Mouse (Mus musculus) intestine, embryonic 16.5 days (tissue): ENCODE data around the gene Tmem182. TPM values are rescaled to one million over a fixed set of nuclear protein-coding genes. Genes with fewer than 3 reads are reported as not detected.

Experiments
- ATAC-seq: fragments of 200-750 bp; cut with Nextera tagmentation; 2 replicates; pipeline ENCODE4 v1.8.0; 2017; ENCODE audit warnings: moderate TSS enrichment, moderate library complexity
- H3K27ac ChIP-seq: fragments of 300-500 bp; sonication (generic); 2 replicates; pipeline ENCODE4 v1.5.1; 2014; ENCODE audit warnings: mild to moderate bottlenecking, low read length
- H3K27me3 ChIP-seq: fragments of 300-500 bp; sonication (generic); replicated peaks from 2 replicates; pipeline ENCODE4 v1.6.1; 2014; ENCODE audit warnings: low read length, control low read depth, mixed read lengths; ENCODE audit not compliant: control insufficient read depth, insufficient read depth
- H3K36me3 ChIP-seq: fragments of 300-500 bp; sonication (generic); 2 replicates; pipeline ENCODE4 v1.6.1; 2014; ENCODE audit warnings: low read length, control low read depth; ENCODE audit not compliant: control insufficient read depth, insufficient read depth
- H3K4me1 ChIP-seq: fragments of 300-500 bp; sonication (generic); 2 replicates; pipeline ENCODE4 v1.6.1; 2014; ENCODE audit warnings: low read length, control low read depth, mixed read lengths; ENCODE audit not compliant: control insufficient read depth, insufficient read depth
- H3K4me2 ChIP-seq: fragments of 300-500 bp; sonication (generic); 2 replicates; pipeline ENCODE4 v1.6.1; 2014; ENCODE audit warnings: low read depth, low read length, control low read depth
- H3K4me3 ChIP-seq: fragments of 300-500 bp; sonication (generic); 2 replicates; pipeline ENCODE4 v1.5.1; 2014; ENCODE audit warnings: mild to moderate bottlenecking, low read length
- H3K9ac ChIP-seq: fragments of 300-500 bp; sonication (generic); 2 replicates; pipeline ENCODE4 v1.6.1; 2014; ENCODE audit warnings: low read depth, low read length
- H3K9me3 ChIP-seq: fragments of 300-500 bp; sonication (generic); 2 replicates; pipeline ENCODE4 v1.6.1; 2016; ENCODE audit warnings: low read length, control low read depth; ENCODE audit not compliant: control insufficient read depth
- WGBS: fragments of 180-500 bp; shearing (Covaris S2); extraction: QIAGEN DNeasy Blood & Tissue Kit; methylation state at CpG from one replicate; pipeline ENCODE4 v1.1.7; 2014; 5-methylcytosine and 5-hydroxymethylcytosine counted together
- polyA plus RNA-seq: library from polyadenylated mRNA; unstranded; fragments of >200 nt; fragmentation: Nextera tagmentation; extraction: Ambion mirVana; gene quantifications from 2 replicates; pipeline ENCODE4 v1.2.1, GENCODE M21; 2015

Gene Tmem182
- polyA plus RNA-seq, 1 experiment from 2014 or later, result 0.43 TPM

DNA sequence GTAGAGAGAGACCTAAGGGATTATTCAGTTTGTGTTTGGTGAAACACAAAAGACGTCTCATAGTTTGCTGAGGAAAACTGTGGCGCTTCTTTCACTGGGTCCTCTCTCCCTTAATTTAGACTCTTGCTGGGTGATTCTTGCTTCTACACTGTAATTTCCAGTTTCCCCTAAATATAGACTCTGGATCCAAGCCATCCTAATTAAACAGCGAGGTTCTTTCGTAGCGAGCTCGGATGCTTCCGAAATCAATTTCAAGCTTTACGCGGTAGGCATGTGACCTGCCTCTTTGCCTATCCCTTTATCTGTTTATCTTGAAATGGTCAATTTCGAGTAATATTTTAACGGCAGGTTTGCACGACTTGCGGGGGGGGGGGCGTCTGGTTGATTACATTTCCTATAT, 84.2 kb downstream of the Tmem182 start:
- Histone ChIP-seq H3K27ac (no peak overlapping the region), H3K9me3 (no peaks in the 10 kb centered on the region), H3K4me3 (no peak overlapping the region), H3K4me2 (no peak overlapping the region), H3K4me1 (no peaks in the 10 kb centered on the region), H3K9ac (no peak overlapping the region), H3K27me3 (no peaks in the 10 kb centered on the region), H3K36me3 (no peaks in the 10 kb centered on the region)
- ATAC-seq, result no peak
- WGBS, result 88% methylated on average over 14 of the region's 14 CpGs

GRCm38 (mm10) chr1:40890246-40890645, 84.8 kb downstream of the Tmem182 start:
- WGBS, result 69% methylated on average over 8 of the region's 8 CpGs

DNA sequence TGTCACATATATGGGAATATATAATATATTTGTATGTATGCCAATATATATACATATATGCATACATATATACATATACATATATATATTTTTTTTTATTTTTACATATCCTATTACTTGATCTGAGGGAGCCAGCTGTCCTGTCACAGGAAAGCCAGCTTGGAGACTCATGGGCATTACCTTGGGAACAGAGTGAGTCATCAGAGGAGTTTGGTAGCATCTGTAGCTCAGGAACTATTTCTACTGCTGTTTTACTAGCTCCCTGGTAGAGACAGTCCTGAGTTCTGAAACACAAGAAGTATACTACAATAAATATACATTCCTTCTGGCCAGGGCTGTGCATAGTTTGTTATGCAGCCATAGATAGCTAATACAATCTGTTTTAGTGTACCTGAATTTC, 98.3 kb downstream of the Tmem182 start:
- Histone ChIP-seq H3K4me1 (no peaks in the 10 kb centered on the region), H3K36me3 (no peaks in the 10 kb centered on the region), H3K27me3 (no peaks in the 10 kb centered on the region), H3K27ac (no peak overlapping the region), H3K9ac (no peak overlapping the region), H3K9me3 (no peaks in the 10 kb centered on the region), H3K4me3 (no peak overlapping the region), H3K4me2 (no peak overlapping the region)
- ATAC-seq, result no peak

More at GRCm38 (mm10) chr1:40890246-40890645, 84.8 kb downstream of the Tmem182 start:
- Histone ChIP-seq H3K4me2 (no peak overlapping the region), H3K36me3 (no peaks in the 10 kb centered on the region), H3K9ac (no peak overlapping the region), H3K27ac (no peak overlapping the region), H3K9me3 (no peaks in the 10 kb centered on the region), H3K4me3 (no peak overlapping the region), H3K4me1 (no peaks in the 10 kb centered on the region), H3K27me3 (no peaks in the 10 kb centered on the region)
- no peak for ATAC-seq

Other genes starting within 250 kb of the Tmem182 start
- 0.04 TPM in 1 of 2 replicates, not detected in the other for gene Slc9a4, start 225.5 kb upstream of the Tmem182 start, polyA plus RNA-seq
- gene Slc9a2, start 125.0 kb upstream of the Tmem182 start, polyA plus RNA-seq, result 0.50 and 0.51 TPM in 2 replicates
- gene Mfsd9, start 14.9 kb upstream of the Tmem182 start, polyA plus RNA-seq, result 5.9 and 6.8 TPM in 2 replicates